Mouse (Mus musculus) kidney, embryonic 14.5 days (tissue): ENCODE data around the gene Irf3. TPM values are rescaled to one million over a fixed set of nuclear protein-coding genes. Genes with fewer than 3 reads are reported as not detected.

Experiments used
- ATAC-seq: fragments of 200-750 bp; cut with Nextera tagmentation; 2 replicates; pipeline ENCODE4 v1.8.0; 2017; ENCODE audit warnings: moderate number of reproducible peaks, mild to moderate bottlenecking, moderate TSS enrichment, moderate library complexity; ENCODE audit not compliant: low FRiP score, low TSS enrichment
- H3K27ac ChIP-seq: fragments of 300-500 bp; sonication (generic); 2 replicates; pipeline ENCODE4 v1.5.1; 2014; ENCODE audit warnings: low read depth, mild to moderate bottlenecking, low read length, moderate library complexity, mixed read lengths
- H3K27me3 ChIP-seq: fragments of 300-500 bp; sonication (generic); 2 replicates; pipeline ENCODE4 v1.6.1; 2014; ENCODE audit warnings: mild to moderate bottlenecking, low read length; ENCODE audit not compliant: control insufficient read depth, insufficient read depth
- H3K36me3 ChIP-seq: fragments of 300-500 bp; sonication (generic); 2 replicates; pipeline ENCODE4 v1.6.1; 2014; ENCODE audit warnings: low read length, mixed read lengths; ENCODE audit not compliant: control insufficient read depth, insufficient read depth
- H3K4me1 ChIP-seq: fragments of 300-500 bp; sonication (generic); 2 replicates; pipeline ENCODE4 v1.6.1; 2014; ENCODE audit warnings: low read length, mixed read lengths; ENCODE audit not compliant: control insufficient read depth, insufficient read depth
- H3K4me2 ChIP-seq: fragments of 300-500 bp; sonication (generic); replicated peaks from 2 replicates; pipeline ENCODE4 v1.6.1; 2014; ENCODE audit warnings: low read depth, mild to moderate bottlenecking, low read length
- H3K4me3 ChIP-seq: fragments of 300-500 bp; sonication (generic); 2 replicates; pipeline ENCODE4 v1.5.1; 2014; ENCODE audit warnings: mild to moderate bottlenecking, low read length
- H3K9ac ChIP-seq: fragments of 300-500 bp; sonication (generic); 2 replicates; pipeline ENCODE4 v1.6.1; 2014; ENCODE audit warnings: low read depth, mild to moderate bottlenecking, low read length, moderate library complexity
- H3K9me3 ChIP-seq: fragments of 300-500 bp; sonication (generic); 2 replicates; pipeline ENCODE4 v1.6.1; 2016; ENCODE audit warnings: low read length; ENCODE audit not compliant: control insufficient read depth
- WGBS: fragments of 180-500 bp; shearing (Covaris S2); extraction: QIAGEN DNeasy Blood & Tissue Kit; methylation state at CpG from one replicate; pipeline ENCODE4 v1.1.7; 2014; 5-methylcytosine and 5-hydroxymethylcytosine counted together
- polyA plus RNA-seq: library from polyadenylated mRNA; unstranded; fragments of >200 nt; fragmentation: Nextera tagmentation; extraction: Ambion mirVana; gene quantifications from 2 replicates; pipeline ENCODE4 v1.2.1, GENCODE M21; 2014

Irf3 gene
- polyA plus RNA-seq, 1 experiment from 2014 or later, result 81.6 TPM

DNA sequence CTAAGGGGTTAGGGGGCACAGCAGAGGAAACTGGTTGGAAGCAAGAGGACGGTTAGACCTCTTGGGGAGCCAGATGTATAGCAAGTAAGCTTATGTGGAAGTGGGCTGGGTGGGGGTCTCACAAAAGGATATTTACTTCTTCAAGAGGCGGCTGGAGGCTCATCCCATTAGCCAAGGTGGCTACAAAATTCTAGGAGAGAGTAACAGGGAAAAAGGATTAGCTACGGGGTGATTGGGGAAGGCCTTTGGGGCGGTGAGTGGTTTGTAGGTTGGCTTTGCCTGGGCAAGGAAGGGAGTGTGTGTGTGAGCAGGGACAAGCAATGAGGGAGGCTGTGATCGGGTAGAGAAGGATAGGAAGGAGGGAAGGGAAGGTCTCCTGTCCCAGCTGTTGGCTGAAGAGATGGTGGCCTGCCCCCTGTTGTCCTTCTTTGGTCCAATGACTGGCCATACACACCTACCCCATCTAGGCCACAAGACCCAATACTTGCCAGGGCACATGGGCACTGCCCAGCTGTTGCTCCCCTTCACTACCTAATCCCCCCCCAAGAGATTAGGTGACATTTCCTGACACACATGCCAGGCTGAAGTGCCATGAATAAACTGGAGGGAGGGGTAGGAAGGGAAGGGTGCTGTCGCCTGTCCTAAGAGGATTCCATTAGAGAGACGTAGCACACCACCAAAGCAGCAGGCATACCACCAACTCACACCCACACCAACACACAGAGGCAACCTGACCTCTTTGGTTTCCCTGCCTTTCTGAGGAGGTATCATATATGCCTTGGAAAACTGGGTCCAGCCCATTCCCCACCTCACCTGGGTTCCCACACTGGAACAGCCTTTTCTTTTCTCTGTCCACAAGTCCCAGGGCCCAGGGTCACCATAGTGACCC is 13.3 kb upstream of the Irf3 start:
- WGBS, result 73% methylated on average over 7 of the region's 7 CpGs
- Histone ChIP-seq H3K4me2 (peak overlapping the region; percentile 55), H3K27ac (peak overlapping the region; percentile 24; the same call in 1 of the 2 replicates), H3K4me3 (peak overlapping the region; percentile 97), H3K4me1 (peaks cover 24% of the 10 kb centered on the region), H3K27me3 (no peaks in the 10 kb centered on the region), H3K9me3 (no peaks in the 10 kb centered on the region), H3K36me3 (peaks cover 46% of the 10 kb centered on the region), H3K9ac (peak overlapping the region; percentile 99; the same call in 1 of the 2 replicates)
- no peak for ATAC-seq

- WGBS, result 36% methylated on average over 3 of the region's 3 CpGs
- H3K4me1 ChIP-seq, result peaks cover 26% of the 10 kb centered on the region
- H3K9ac ChIP-seq, result peak overlapping the region; percentile 99; the same call in 1 of the 2 replicates
- H3K4me3 ChIP-seq, result peak overlapping the region; percentile 97
- H3K36me3 ChIP-seq, result peaks cover 43% of the 10 kb centered on the region
- peak overlapping the region; percentile 8; the same call in 1 of the 2 replicates for H3K27ac ChIP-seq
- H3K27me3 ChIP-seq, result no peaks in the 10 kb centered on the region
- ATAC-seq, result no peak
- H3K4me2 ChIP-seq, result peak overlapping the region; percentile 55
- H3K9me3 ChIP-seq, result no peaks in the 10 kb centered on the region
Measured at GRCm38 (mm10) chr7:44984833-44985164, 12.6 kb upstream of the Irf3 start.

DNA sequence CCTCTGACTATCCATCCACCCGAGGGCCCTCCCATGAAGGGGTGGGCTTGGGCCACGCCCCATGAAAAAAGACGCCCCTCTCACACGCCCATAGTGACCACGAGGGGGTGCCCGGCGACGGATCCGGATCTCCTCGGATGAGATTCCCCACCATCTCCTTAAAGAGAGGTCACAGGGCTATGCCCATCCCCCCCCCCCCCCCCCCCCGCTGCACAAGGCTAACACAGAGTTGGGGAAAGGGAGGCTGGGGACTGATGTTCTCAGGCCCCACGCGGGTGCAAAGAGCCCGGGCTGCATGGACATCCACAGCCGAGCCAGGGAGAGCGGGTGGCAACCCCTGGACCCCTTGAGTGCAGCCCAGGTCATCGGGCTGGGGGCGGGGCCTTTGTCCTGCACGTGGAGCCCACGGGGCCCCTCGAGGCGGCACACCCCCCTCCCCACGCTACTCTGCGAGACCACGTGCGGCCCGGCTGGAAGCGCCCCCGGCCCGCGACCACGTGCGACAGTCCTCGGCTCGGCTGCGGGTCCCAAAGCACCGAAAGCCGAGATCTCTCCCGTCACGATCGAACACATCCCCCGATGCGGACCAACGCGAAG is 11.8 kb upstream of the Irf3 start:
- Histone ChIP-seq H3K36me3 (peaks cover 35% of the 10 kb centered on the region), H3K27me3 (no peaks in the 10 kb centered on the region), H3K27ac (peak overlapping the region; percentile 98), H3K4me2 (peak overlapping the region; percentile 55), H3K4me1 (peaks cover 26% of the 10 kb centered on the region), H3K4me3 (peak overlapping the region; percentile 97), H3K9ac (peak overlapping the region; percentile 99), H3K9me3 (no peaks in the 10 kb centered on the region)
- peak; percentile 33 for ATAC-seq
- 0% methylated on average over 25 of the region's 45 CpGs for WGBS

DNA sequence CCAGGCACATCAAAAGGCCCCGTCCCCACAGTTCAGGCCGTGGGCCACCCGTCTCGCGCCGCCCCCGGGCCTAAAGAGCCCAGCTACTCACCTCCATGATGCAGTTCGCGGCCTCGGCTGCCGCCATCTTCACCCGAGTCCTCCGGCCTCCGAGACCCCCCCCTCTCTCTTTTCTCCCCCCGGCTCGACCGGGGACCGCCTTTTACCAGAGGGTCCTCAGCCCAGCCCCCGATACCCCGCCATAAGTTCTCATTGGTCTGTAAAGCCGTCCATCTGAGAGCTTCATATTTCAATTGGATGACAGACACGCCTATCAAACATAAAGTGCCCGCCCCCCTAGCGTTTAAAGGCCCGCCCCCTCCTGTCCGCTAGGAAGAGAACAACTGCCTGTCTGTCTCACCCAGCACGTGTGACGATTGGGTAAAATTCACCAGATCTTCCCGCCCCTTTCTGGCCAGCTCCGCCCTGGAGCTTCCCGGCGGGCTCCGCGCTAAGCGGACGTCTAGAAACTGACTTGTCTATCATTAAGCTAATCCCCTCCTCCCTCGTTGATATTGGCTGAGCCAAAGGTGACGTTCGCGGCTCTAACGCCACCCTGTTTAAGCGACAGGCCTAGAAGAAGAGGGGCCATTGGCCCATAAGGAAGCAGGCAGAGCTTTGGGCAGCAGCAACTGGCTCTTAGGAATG is 11.1 kb upstream of the Irf3 start, which contains the start of gene Prmt1:
Gene Prmt1 (minus strand): TSS at position 377 of the 687 bp plus-strand sequence.
- Histone ChIP-seq H3K9ac (peak within 1 kb of the TSS; percentile 99), H3K27ac (peak within 1 kb of the TSS; percentile 98), H3K9me3 (no peaks in the 10 kb centered on the region), H3K4me3 (peak within 1 kb of the TSS; percentile 97), H3K36me3 (peaks cover 30% of the 10 kb centered on the region), H3K4me1 (peaks cover 26% of the 10 kb centered on the region), H3K27me3 (no peaks in the 10 kb centered on the region), H3K4me2 (peak within 1 kb of the TSS; percentile 68)
- peak; percentile 96 for ATAC-seq
- under 1% methylated on average over 42 of the region's 42 CpGs for WGBS

DNA sequence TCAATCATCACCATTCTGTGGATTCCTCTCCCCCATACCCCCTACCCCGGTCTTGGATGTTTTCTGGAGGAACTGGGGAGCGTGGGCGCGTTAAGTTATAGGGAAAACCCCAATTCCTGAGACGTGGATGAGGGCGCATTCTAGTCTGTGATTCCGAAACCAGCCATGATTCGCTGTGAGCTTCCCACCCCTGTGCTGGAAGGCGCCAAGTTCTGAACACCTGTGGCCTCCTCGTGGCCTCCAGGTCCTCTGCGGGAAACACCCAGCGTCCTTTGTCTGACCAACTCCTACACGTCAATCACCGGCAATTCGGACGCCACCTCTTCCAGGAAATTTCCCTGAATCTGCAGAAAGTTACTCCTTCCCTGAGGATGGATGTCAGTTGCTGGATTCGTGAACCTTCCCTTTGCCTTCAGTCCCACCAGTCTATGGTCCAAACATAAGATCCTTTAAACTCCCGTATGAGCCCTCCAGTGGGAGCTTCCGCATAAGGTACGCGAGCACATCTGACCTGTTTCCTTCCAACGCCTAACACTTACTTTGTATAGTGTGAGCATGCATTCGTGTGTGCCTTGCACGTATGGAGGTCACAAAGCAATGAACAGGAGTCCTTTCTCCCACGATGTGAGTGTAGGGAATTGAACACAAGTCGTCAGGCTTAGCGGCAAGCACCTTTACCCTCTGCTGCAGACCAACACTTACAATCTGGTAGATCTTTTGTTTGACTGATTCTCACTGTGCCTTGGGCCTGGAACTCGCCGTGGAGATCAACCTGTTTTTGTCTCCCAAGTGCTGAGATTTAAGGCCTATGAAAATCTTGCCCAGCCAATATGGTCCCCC is 10.3 kb upstream of the Irf3 start:
- peak overlapping the region; percentile 82 for H3K9ac ChIP-seq
- peak overlapping the region; percentile 68 for H3K4me2 ChIP-seq
- H3K27ac ChIP-seq, result peak overlapping the region; percentile 96
- no peaks in the 10 kb centered on the region for H3K27me3 ChIP-seq
- peak overlapping the region; percentile 97 for H3K4me3 ChIP-seq
- H3K36me3 ChIP-seq, result peaks cover 30% of the 10 kb centered on the region
- ATAC-seq, result peak; percentile 21
- under 1% methylated on average over 29 of the region's 29 CpGs for WGBS
- H3K4me1 ChIP-seq, result peaks cover 26% of the 10 kb centered on the region
- no peaks in the 10 kb centered on the region for H3K9me3 ChIP-seq

GRCm38 (mm10) chr7:44996672-44997071 is 776 bp upstream of the Irf3 start:
- peaks cover 26% of the 10 kb centered on the region for H3K4me1 ChIP-seq
- 13% methylated on average over 10 of the region's 10 CpGs for WGBS
- H3K4me3 ChIP-seq, result peak overlapping the region; percentile 79
- H3K27me3 ChIP-seq, result no peaks in the 10 kb centered on the region
- H3K9ac ChIP-seq, result peak overlapping the region; percentile 77
- no peaks in the 10 kb centered on the region for H3K9me3 ChIP-seq
- peak overlapping the region; percentile 91 for H3K4me2 ChIP-seq
- peak overlapping the region; percentile 51; the same call in 1 of the 2 replicates for H3K27ac ChIP-seq
- ATAC-seq, result no peak
- H3K36me3 ChIP-seq, result peaks cover 64% of the 10 kb centered on the region

DNA sequence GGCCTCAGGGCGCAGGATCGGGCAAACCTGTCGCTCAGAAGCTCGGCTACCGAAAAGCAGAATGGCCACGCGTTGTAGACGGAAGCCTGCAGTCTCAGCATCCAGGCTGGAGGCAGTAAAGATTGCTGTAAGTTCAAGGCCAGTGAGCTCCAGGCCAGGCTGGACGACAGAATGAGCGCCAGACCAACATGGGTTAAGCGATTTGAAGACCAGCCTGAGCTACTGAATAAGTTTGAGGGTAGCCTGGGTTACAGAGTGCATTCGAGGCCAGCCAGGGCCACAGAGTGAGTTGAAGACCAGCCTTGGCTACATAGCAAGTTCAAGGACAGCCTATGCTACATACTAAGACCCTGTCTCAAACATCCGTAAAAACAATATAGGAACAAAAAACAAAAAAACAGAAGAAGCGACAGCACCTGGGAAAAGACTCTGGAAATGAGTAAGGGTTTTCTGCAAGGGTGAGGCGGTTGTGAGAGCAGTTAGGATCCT is 536 bp downstream of the Irf3 start:
- peak overlapping the region; percentile 79 for H3K4me3 ChIP-seq
- no peaks in the 10 kb centered on the region for H3K9me3 ChIP-seq
- peak overlapping the region; percentile 91 for H3K4me2 ChIP-seq
- WGBS, result 4% methylated on average over 15 of the region's 15 CpGs
- peak overlapping the region; percentile 78 for H3K27ac ChIP-seq
- no peaks in the 10 kb centered on the region for H3K27me3 ChIP-seq
- H3K4me1 ChIP-seq, result peaks cover 28% of the 10 kb centered on the region
- peaks cover 64% of the 10 kb centered on the region for H3K36me3 ChIP-seq
- peak; percentile 2; the same call in 1 of the 2 replicates for ATAC-seq
- peak overlapping the region; percentile 77 for H3K9ac ChIP-seq

- no peaks in the 10 kb centered on the region for H3K27me3 ChIP-seq
- 2% methylated on average over 18 of the region's 18 CpGs for WGBS
- H3K9ac ChIP-seq, result peak within 1 kb of the TSS; percentile 77
- H3K9me3 ChIP-seq, result no peaks in the 10 kb centered on the region
- H3K36me3 ChIP-seq, result peaks cover 64% of the 10 kb centered on the region
- peak within 1 kb of the TSS; percentile 78 for H3K27ac ChIP-seq
- H3K4me3 ChIP-seq, result peak within 1 kb of the TSS; percentile 79
- peak within 1 kb of the TSS; percentile 91 for H3K4me2 ChIP-seq
- 0 out of 2 replicates have a peak, but pooled peaks have one; percentile 12 for ATAC-seq
- peaks cover 28% of the 10 kb centered on the region for H3K4me1 ChIP-seq
Measured at GRCm38 (mm10) chr7:44998501-44998955, 1.1 kb downstream of the Irf3 start, which contains the start of gene Bcl2l12. Gene Bcl2l12 (minus strand): TSS chr7:44998712.
